ENCODE assay signal across 28 mouse cellular contexts in the genomic region with DNA sequence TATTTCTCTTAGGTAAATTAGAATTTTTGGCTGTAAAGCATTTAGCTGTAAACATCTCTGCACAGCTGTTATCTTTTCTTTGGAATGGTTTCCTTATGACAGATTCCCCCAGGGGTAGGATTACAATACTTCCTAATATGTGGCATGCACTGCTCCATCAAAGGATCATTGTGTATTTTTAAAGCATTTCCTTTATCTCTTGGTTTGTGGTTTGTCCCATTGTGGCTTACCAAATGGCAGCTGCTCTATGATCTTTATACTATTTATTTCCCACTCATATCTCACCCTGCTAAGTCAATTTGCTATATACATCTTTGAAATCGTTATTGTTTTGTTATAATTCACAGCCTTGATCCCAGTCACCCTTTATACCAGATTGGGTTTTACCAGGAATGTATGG.
"Had no signal": no experiment of that assay in that cellular context is flagged by ENCODE, and none has a peak within 500 bp of the region (broad histone marks: within the 10 kb centered on the region; RNA-seq: fewer than 3 reads in every experiment).

No protein-coding gene starts in this region.

- DNase-seq: gastrocnemius, adult 2 months; gastrocnemius, postnatal 10 days; gastrocnemius, postnatal 25 days; heart, adult 11 months; heart, adult 2 months; heart, postnatal 10 days; heart, postnatal 4 days; kidney, adult 11 months; kidney, adult 2 months; kidney, adult 9 months; kidney, postnatal 14 days; kidney, postnatal 36 days; layer of hippocampus, adult 9-11 months; layer of hippocampus, postnatal 36 days; left cerebral cortex, postnatal 4 days had no signal

- ATAC-seq: hindbrain, postnatal 0 days; intestine, embryonic 16.5 days; liver, embryonic 12.5 days had no signal

- H3K27ac ChIP-seq: gastrocnemius, adult 2 months; heart, adult 2 months; heart, embryonic 10.5 days; hindbrain, embryonic 10.5 days; hindbrain, embryonic 13.5 days; hindbrain, embryonic 15.5 days; hindbrain, postnatal 0 days; kidney, embryonic 15.5 days; kidney, postnatal 0 days; limb, embryonic 13.5 days; limb, embryonic 15.5 days; liver, embryonic 12.5 days; liver, embryonic 14.5 days had no signal

- H3K36me3 ChIP-seq: heart, embryonic 10.5 days; heart, embryonic 12.5 days; hindbrain, embryonic 10.5 days; hindbrain, embryonic 13.5 days; hindbrain, embryonic 15.5 days; kidney, embryonic 15.5 days; limb, embryonic 13.5 days; limb, embryonic 15.5 days; liver, embryonic 12.5 days had no signal

- H3K9me3 ChIP-seq: heart, embryonic 10.5 days; heart, embryonic 12.5 days; hindbrain, embryonic 10.5 days; hindbrain, embryonic 13.5 days; hindbrain, embryonic 15.5 days; kidney, embryonic 15.5 days; limb, embryonic 13.5 days; limb, embryonic 15.5 days; liver, embryonic 12.5 days had no signal

- H3K4me1 ChIP-seq: heart, embryonic 12.5 days had no signal

- H3K9ac ChIP-seq: heart, embryonic 12.5 days; hindbrain, embryonic 13.5 days; hindbrain, embryonic 15.5 days; kidney, embryonic 15.5 days; limb, embryonic 13.5 days; limb, embryonic 15.5 days; liver, embryonic 12.5 days; liver, embryonic 14.5 days had no signal

- H3K4me3 ChIP-seq: gastrocnemius, adult 2 months; heart, adult 2 months; heart, embryonic 10.5 days; heart, embryonic 12.5 days; hindbrain, embryonic 10.5 days; hindbrain, embryonic 13.5 days; hindbrain, embryonic 15.5 days; kidney, embryonic 15.5 days; limb, embryonic 13.5 days; limb, embryonic 15.5 days; liver, embryonic 12.5 days had no signal

- H3K4me2 ChIP-seq: heart, embryonic 12.5 days; hindbrain, embryonic 13.5 days; hindbrain, embryonic 15.5 days; kidney, embryonic 15.5 days; limb, embryonic 13.5 days; limb, embryonic 15.5 days; liver, embryonic 12.5 days had no signal

- H3K27me3 ChIP-seq: heart, embryonic 12.5 days; hindbrain, embryonic 13.5 days; hindbrain, embryonic 15.5 days; kidney, embryonic 15.5 days; limb, embryonic 13.5 days; limb, embryonic 15.5 days; liver, embryonic 12.5 days had no signal
